Mouse (Mus musculus) midbrain, embryonic 14.5 days (tissue): ENCODE data around the gene Slc38a9. TPM values are rescaled to one million over a fixed set of nuclear protein-coding genes. Genes with fewer than 3 reads are reported as not detected.
"Not testable (repeated sequence)": the region's sequence is repeated elsewhere in the genome, so short reads cannot be mapped to it uniquely, and the experiment has no call there.

ENCODE experiments used
- ATAC-seq: fragments of 200-750 bp; cut with Nextera tagmentation; 2 replicates; pipeline ENCODE4 v1.8.0; 2017; ENCODE audit warnings: moderate number of reproducible peaks, moderate library complexity; ENCODE audit not compliant: low FRiP score, low TSS enrichment
- DNase-seq: peaks from one replicate; pipeline ENCODE4 v3.0.0-alpha.2; 2015
- H3K27ac ChIP-seq: fragments of 300-500 bp; sonication (generic); replicated peaks from 2 replicates; pipeline ENCODE4 v1.5.1; 2014; ENCODE audit warnings: mild to moderate bottlenecking, low read depth, low read length, moderate library complexity
- H3K27me3 ChIP-seq: fragments of 300-500 bp; sonication (generic); 2 replicates; pipeline ENCODE4 v1.6.1; 2014; ENCODE audit warnings: low read length, control low read depth, mixed read lengths; ENCODE audit not compliant: control insufficient read depth, insufficient read depth
- H3K36me3 ChIP-seq: fragments of 300-500 bp; sonication (generic); 2 replicates; pipeline ENCODE4 v1.6.1; 2014; ENCODE audit warnings: low read length, control low read depth; ENCODE audit not compliant: control insufficient read depth, insufficient read depth
- H3K4me1 ChIP-seq: fragments of 300-500 bp; sonication (generic); 2 replicates; pipeline ENCODE4 v1.6.1; 2014; ENCODE audit warnings: mild to moderate bottlenecking, antibody characterized with exemption, low read length, control low read depth; ENCODE audit not compliant: control insufficient read depth, insufficient read depth
- H3K4me2 ChIP-seq: fragments of 300-500 bp; sonication (generic); 2 replicates; pipeline ENCODE4 v1.6.1; 2014; ENCODE audit warnings: mild to moderate bottlenecking, low read length, moderate library complexity
- H3K4me3 ChIP-seq: fragments of 300-500 bp; sonication (generic); replicated peaks from 2 replicates; pipeline ENCODE4 v1.5.1; 2014; ENCODE audit warnings: low read depth, low read length
- H3K9ac ChIP-seq: fragments of 300-500 bp; sonication (generic); replicated peaks from 2 replicates; pipeline ENCODE4 v1.6.1; 2014; ENCODE audit warnings: mild to moderate bottlenecking, low read length, moderate library complexity
- H3K9me3 ChIP-seq: fragments of 300-500 bp; sonication (generic); 2 replicates; pipeline ENCODE4 v1.6.1; 2016; ENCODE audit warnings: low read length, control low read depth, mixed read lengths; ENCODE audit not compliant: control insufficient read depth
- WGBS: fragments of 180-500 bp; shearing (Covaris S2); extraction: QIAGEN DNeasy Blood & Tissue Kit; methylation state at CpG from one replicate; pipeline ENCODE4 v1.1.7; 2014; 5-methylcytosine and 5-hydroxymethylcytosine counted together
- polyA plus RNA-seq: library from polyadenylated mRNA; unstranded; fragments of >200 nt; fragmentation: Nextera tagmentation; extraction: Ambion mirVana; gene quantifications from 2 replicates; pipeline ENCODE4 v1.2.1, GENCODE M21; 2014

The Slc38a9 gene
- polyA plus RNA-seq, 1 experiment from 2014 or later, result 24.4 TPM

GRCm38 (mm10) chr13:112701256-112701655 is 40.7 kb downstream of the Slc38a9 start:
- Histone ChIP-seq H3K36me3 (peaks cover 48% of the 10 kb centered on the region), H3K9me3 (no peaks in the 10 kb centered on the region), H3K4me3 (no peak overlapping the region), H3K27me3 (no peaks in the 10 kb centered on the region), H3K9ac (no peak overlapping the region), H3K4me2 (no peak overlapping the region), H3K27ac (no peak overlapping the region), H3K4me1 (no peaks in the 10 kb centered on the region)
- 91% methylated on average over 8 of the region's 8 CpGs for WGBS
- no peak for ATAC-seq
- DNase-seq, result no peak

GRCm38 (mm10) chr13:112706351-112706750 is 45.8 kb downstream of the Slc38a9 start:
- Histone ChIP-seq H3K27ac (no peak overlapping the region), H3K4me3 (no peak overlapping the region), H3K9me3 (no peaks in the 10 kb centered on the region), H3K36me3 (peaks cover 31% of the 10 kb centered on the region), H3K4me1 (no peaks in the 10 kb centered on the region), H3K4me2 (no peak overlapping the region), H3K27me3 (no peaks in the 10 kb centered on the region), H3K9ac (no peak overlapping the region)
- ATAC-seq (no peak), DNase-seq (no peak)
- WGBS, result 93% methylated on average over 4 of the region's 4 CpGs

- ATAC-seq, result no peak
- Histone ChIP-seq H3K4me3 (no peak overlapping the region), H3K4me1 (no peaks in the 10 kb centered on the region), H3K27ac (no peak overlapping the region), H3K4me2 (no peak overlapping the region), H3K9ac (no peak overlapping the region), H3K36me3 (peaks cover 12% of the 10 kb centered on the region; the same call in 1 of the 2 replicates), H3K9me3 (no peaks in the 10 kb centered on the region), H3K27me3 (no peaks in the 10 kb centered on the region)
- 92% methylated on average over 15 of the region's 15 CpGs for WGBS
- DNase-seq, result no peak
Measured at GRCm38 (mm10) chr13:112720078-112720736, 59.7 kb downstream of the Slc38a9 start.

GRCm38 (mm10) chr13:112721946-112722729 is 61.6 kb downstream of the Slc38a9 start:
- no peak overlapping the region for H3K4me3 ChIP-seq
- no peak overlapping the region for H3K9ac ChIP-seq
- H3K9me3 ChIP-seq, result no peaks in the 10 kb centered on the region
- no peak overlapping the region for H3K27ac ChIP-seq
- H3K36me3 ChIP-seq, result peaks cover 12% of the 10 kb centered on the region; the same call in 1 of the 2 replicates
- 15% methylated on average over 9 of the region's 9 CpGs for WGBS
- ATAC-seq, result no peak
- peak; percentile 46 for DNase-seq
- no peaks in the 10 kb centered on the region for H3K4me1 ChIP-seq
- H3K27me3 ChIP-seq, result no peaks in the 10 kb centered on the region
- H3K4me2 ChIP-seq, result no peak overlapping the region

GRCm38 (mm10) chr13:112724260-112724659 is 63.7 kb downstream of the Slc38a9 start:
- H3K9ac ChIP-seq, H3K27me3 ChIP-seq, H3K4me1 ChIP-seq, H3K36me3 ChIP-seq, ATAC-seq, DNase-seq, H3K9me3 ChIP-seq, H3K27ac ChIP-seq, H3K4me2 ChIP-seq, H3K4me3 ChIP-seq: not testable (repeated sequence)

GRCm38 (mm10) chr13:112726002-112726401 is 65.5 kb downstream of the Slc38a9 start:
- DNase-seq, result no peak
- Histone ChIP-seq H3K27me3 (no peaks in the 10 kb centered on the region), H3K4me2 (no peak overlapping the region), H3K9me3 (no peaks in the 10 kb centered on the region), H3K4me1 (no peaks in the 10 kb centered on the region), H3K4me3 (no peak overlapping the region), H3K27ac (no peak overlapping the region), H3K9ac (no peak overlapping the region), H3K36me3 (no peaks in the 10 kb centered on the region; the same call in 1 of the 2 replicates)
- no peak for ATAC-seq
- 86% methylated on average over 3 of the region's 3 CpGs for WGBS

- ATAC-seq (no peak), DNase-seq (no peak)
- H3K4me2 ChIP-seq, result no peak overlapping the region
- H3K27ac ChIP-seq, result no peak overlapping the region
- H3K4me1 ChIP-seq, result no peaks in the 10 kb centered on the region
- no peaks in the 10 kb centered on the region for H3K27me3 ChIP-seq
- H3K4me3 ChIP-seq, result no peak overlapping the region
- H3K9ac ChIP-seq, result no peak overlapping the region
- 89% methylated on average over 12 of the region's 12 CpGs for WGBS
- peaks cover 13% of the 10 kb centered on the region; the same call in 1 of the 2 replicates for H3K36me3 ChIP-seq
- no peaks in the 10 kb centered on the region for H3K9me3 ChIP-seq
Measured at GRCm38 (mm10) chr13:112733311-112733710, 72.8 kb downstream of the Slc38a9 start.

- H3K27me3 ChIP-seq, result no peaks in the 10 kb centered on the region
- peaks cover 13% of the 10 kb centered on the region; the same call in 1 of the 2 replicates for H3K36me3 ChIP-seq
- 82% methylated on average over 14 of the region's 14 CpGs for WGBS
- H3K9ac ChIP-seq, result no peak overlapping the region
- no peak for DNase-seq
- no peak for ATAC-seq
- H3K4me1 ChIP-seq, result no peaks in the 10 kb centered on the region
- H3K27ac ChIP-seq, result no peak overlapping the region
- H3K4me3 ChIP-seq, result no peak overlapping the region
- no peaks in the 10 kb centered on the region for H3K9me3 ChIP-seq
- H3K4me2 ChIP-seq, result no peak overlapping the region
Measured at GRCm38 (mm10) chr13:112734906-112735713, 74.6 kb downstream of the Slc38a9 start.
